Mouse (Mus musculus) limb, embryonic 15.5 days (tissue): ENCODE measurements around the gene Abcd3. TPM values are rescaled to one million over a fixed set of nuclear protein-coding genes. Genes with fewer than 3 reads are reported as not detected.

ENCODE experiments used
- ATAC-seq: fragments of 200-750 bp; cut with Nextera tagmentation; 2 replicates; pipeline ENCODE4 v1.8.0; 2017; ENCODE audit warnings: low read depth, moderate TSS enrichment; ENCODE audit not compliant: insufficient number of reproducible peaks, low FRiP score, low TSS enrichment
- H3K27ac ChIP-seq: fragments of 300-500 bp; sonication (generic); 2 replicates; pipeline ENCODE4 v1.5.1; 2015; ENCODE audit warnings: moderate library complexity, mild to moderate bottlenecking, inconsistent platforms
- H3K27me3 ChIP-seq: fragments of 300-500 bp; sonication (generic); 2 replicates; pipeline ENCODE4 v1.6.1; 2015; ENCODE audit warnings: inconsistent platforms
- H3K36me3 ChIP-seq: fragments of 300-500 bp; sonication (generic); 2 replicates; pipeline ENCODE4 v1.6.1; 2015; ENCODE audit warnings: inconsistent platforms
- H3K4me1 ChIP-seq: fragments of 300-500 bp; sonication (generic); 2 replicates; pipeline ENCODE4 v1.6.1; 2015; ENCODE audit warnings: inconsistent platforms
- H3K4me2 ChIP-seq: fragments of 300-500 bp; sonication (generic); 2 replicates; pipeline ENCODE4 v1.6.1; 2015; ENCODE audit warnings: mild to moderate bottlenecking, inconsistent platforms
- H3K4me3 ChIP-seq: fragments of 300-500 bp; sonication (generic); 2 replicates; pipeline ENCODE4 v1.5.1; 2015; ENCODE audit warnings: mild to moderate bottlenecking, inconsistent platforms
- H3K9ac ChIP-seq: fragments of 300-500 bp; sonication (generic); 2 replicates; pipeline ENCODE4 v1.6.1; 2015; ENCODE audit warnings: inconsistent platforms
- H3K9me3 ChIP-seq: fragments of 300-500 bp; sonication (generic); 2 replicates; pipeline ENCODE4 v1.6.1; 2016; ENCODE audit warnings: inconsistent platforms
- WGBS: fragments of 180-500 bp; shearing (Covaris S2); methylation state at CpG from one replicate; pipeline ENCODE4 v1.1.7; 2015; 5-methylcytosine and 5-hydroxymethylcytosine counted together
- polyA plus RNA-seq: library from polyadenylated mRNA; unstranded; fragments of >200 nt; fragmentation: Nextera tagmentation; extraction: Ambion mirVana; gene quantifications from 2 replicates; pipeline ENCODE4 v1.2.1, GENCODE M21; 2015

Gene Abcd3
- polyA plus RNA-seq, 1 experiment from 2014 or later = 60.9 TPM

- Histone ChIP-seq H3K27ac (no peak overlapping the region), H3K27me3 (no peaks in the 10 kb centered on the region), H3K9me3 (no peaks in the 10 kb centered on the region), H3K4me1 (no peaks in the 10 kb centered on the region), H3K36me3 (no peaks in the 10 kb centered on the region), H3K4me3 (no peak overlapping the region), H3K9ac (no peak overlapping the region), H3K4me2 (no peak overlapping the region)
- ATAC-seq = no peak
- 59% methylated on average over 9 of the region's 9 CpGs for WGBS
Observed at GRCm38 (mm10) chr3:121841412-121842014, 26.4 kb upstream of the Abcd3 start.

GRCm38 (mm10) chr3:121840351-121840750 lies 25.2 kb upstream of the Abcd3 start:
- 92% methylated on average over 8 of the region's 8 CpGs for WGBS
- no peak overlapping the region for H3K27ac ChIP-seq
- no peak overlapping the region for H3K4me2 ChIP-seq
- H3K9me3 ChIP-seq = no peaks in the 10 kb centered on the region
- no peak overlapping the region for H3K4me3 ChIP-seq
- no peak for ATAC-seq
- no peak overlapping the region for H3K9ac ChIP-seq
- no peaks in the 10 kb centered on the region for H3K36me3 ChIP-seq
- H3K4me1 ChIP-seq = no peaks in the 10 kb centered on the region
- H3K27me3 ChIP-seq = no peaks in the 10 kb centered on the region

GRCm38 (mm10) chr3:121834732-121835131 lies 19.6 kb upstream of the Abcd3 start:
- no peak for ATAC-seq
- WGBS = 79% methylated on average over 2 of the region's 2 CpGs

GRCm38 (mm10) chr3:121834250-121834649 lies 19.1 kb upstream of the Abcd3 start:
- no peak overlapping the region for H3K9ac ChIP-seq
- H3K9me3 ChIP-seq = no peaks in the 10 kb centered on the region
- H3K4me3 ChIP-seq = no peak overlapping the region
- 77% methylated on average over 4 of the region's 4 CpGs for WGBS
- ATAC-seq = no peak
- no peaks in the 10 kb centered on the region for H3K27me3 ChIP-seq
- H3K4me2 ChIP-seq = no peak overlapping the region
- H3K36me3 ChIP-seq = no peaks in the 10 kb centered on the region
- H3K27ac ChIP-seq = no peak overlapping the region
- H3K4me1 ChIP-seq = no peaks in the 10 kb centered on the region

More at GRCm38 (mm10) chr3:121834732-121835131, 19.6 kb upstream of the Abcd3 start:
- no peaks in the 10 kb centered on the region for H3K4me1 ChIP-seq
- H3K9ac ChIP-seq = no peak overlapping the region
- no peaks in the 10 kb centered on the region for H3K9me3 ChIP-seq
- H3K36me3 ChIP-seq = no peaks in the 10 kb centered on the region
- H3K4me2 ChIP-seq = no peak overlapping the region
- no peak overlapping the region for H3K4me3 ChIP-seq
- no peak overlapping the region for H3K27ac ChIP-seq
- H3K27me3 ChIP-seq = no peaks in the 10 kb centered on the region

GRCm38 (mm10) chr3:121825092-121825491 lies 10.0 kb upstream of the Abcd3 start:
- no peak overlapping the region for H3K27ac ChIP-seq
- WGBS = 80% methylated on average over 1 of the region's 1 CpGs
- H3K9me3 ChIP-seq = no peaks in the 10 kb centered on the region
- H3K9ac ChIP-seq = no peak overlapping the region
- no peak overlapping the region for H3K4me2 ChIP-seq
- no peak for ATAC-seq
- no peaks in the 10 kb centered on the region for H3K27me3 ChIP-seq
- H3K36me3 ChIP-seq = no peaks in the 10 kb centered on the region
- H3K4me1 ChIP-seq = 0 out of 2 replicates have a peak, but pooled peaks cover 4% of the 10 kb centered on the region
- no peak overlapping the region for H3K4me3 ChIP-seq

- no peak for ATAC-seq
- WGBS = 97% methylated on average over 1 of the region's 1 CpGs
- Histone ChIP-seq H3K9ac (no peak overlapping the region), H3K36me3 (no peaks in the 10 kb centered on the region), H3K4me1 (peaks cover 7% of the 10 kb centered on the region; the same call in 1 of the 2 replicates), H3K9me3 (no peaks in the 10 kb centered on the region), H3K27me3 (no peaks in the 10 kb centered on the region), H3K4me3 (no peak overlapping the region), H3K27ac (no peak overlapping the region), H3K4me2 (no peak overlapping the region)
Observed at GRCm38 (mm10) chr3:121824319-121824718, 9.2 kb upstream of the Abcd3 start.

- ATAC-seq = no peak
- WGBS = 52% methylated on average over 5 of the region's 5 CpGs
Observed at GRCm38 (mm10) chr3:121822643-121823042, 7.5 kb upstream of the Abcd3 start.

GRCm38 (mm10) chr3:121821559-121822143 lies 6.5 kb upstream of the Abcd3 start:
- H3K9me3 ChIP-seq = no peaks in the 10 kb centered on the region
- 91% methylated on average over 8 of the region's 8 CpGs for WGBS

More at GRCm38 (mm10) chr3:121822643-121823042, 7.5 kb upstream of the Abcd3 start:
- Histone ChIP-seq H3K4me1 (peaks cover 15% of the 10 kb centered on the region; the same call in 1 of the 2 replicates), H3K9ac (no peak overlapping the region), H3K27ac (no peak overlapping the region), H3K4me2 (no peak overlapping the region), H3K4me3 (no peak overlapping the region), H3K9me3 (no peaks in the 10 kb centered on the region), H3K27me3 (no peaks in the 10 kb centered on the region), H3K36me3 (no peaks in the 10 kb centered on the region)

GRCm38 (mm10) chr3:121819693-121820200 lies 4.6 kb upstream of the Abcd3 start:
- peaks cover 20% of the 10 kb centered on the region; the same call in 1 of the 2 replicates for H3K4me1 ChIP-seq
- H3K27ac ChIP-seq = no peak overlapping the region
- no peaks in the 10 kb centered on the region for H3K27me3 ChIP-seq
- H3K36me3 ChIP-seq = no peaks in the 10 kb centered on the region
- H3K4me2 ChIP-seq = no peak overlapping the region
- no peak overlapping the region for H3K9ac ChIP-seq
- no peaks in the 10 kb centered on the region for H3K9me3 ChIP-seq
- no peak for ATAC-seq
- 68% methylated on average over 3 of the region's 3 CpGs for WGBS
- no peak overlapping the region for H3K4me3 ChIP-seq

More at GRCm38 (mm10) chr3:121821559-121822143, 6.5 kb upstream of the Abcd3 start:
- no peak overlapping the region for H3K4me2 ChIP-seq
- no peak for ATAC-seq
- H3K4me3 ChIP-seq = no peak overlapping the region
- H3K27me3 ChIP-seq = no peaks in the 10 kb centered on the region
- H3K36me3 ChIP-seq = no peaks in the 10 kb centered on the region
- no peak overlapping the region for H3K9ac ChIP-seq
- H3K27ac ChIP-seq = no peak overlapping the region
- H3K4me1 ChIP-seq = peaks cover 15% of the 10 kb centered on the region; the same call in 1 of the 2 replicates

- no peak for ATAC-seq
- Histone ChIP-seq H3K27ac (no peak overlapping the region), H3K36me3 (no peaks in the 10 kb centered on the region), H3K4me1 (peaks cover 20% of the 10 kb centered on the region; the same call in 1 of the 2 replicates), H3K9me3 (no peaks in the 10 kb centered on the region), H3K9ac (no peak overlapping the region), H3K4me2 (no peak overlapping the region), H3K4me3 (no peak overlapping the region), H3K27me3 (no peaks in the 10 kb centered on the region)
- 54% methylated on average over 10 of the region's 10 CpGs for WGBS
Observed at GRCm38 (mm10) chr3:121818736-121819396, 3.8 kb upstream of the Abcd3 start.

GRCm38 (mm10) chr3:121815549-121816235 lies 590 bp upstream of the Abcd3 start:
- no peak for ATAC-seq

More at GRCm38 (mm10) chr3:121815549-121816235, 590 bp upstream of the Abcd3 start:
- H3K4me3 ChIP-seq = peak overlapping the region; percentile 95
- no peaks in the 10 kb centered on the region for H3K27me3 ChIP-seq
- 9% methylated on average over 16 of the region's 16 CpGs for WGBS
- H3K9ac ChIP-seq = peak overlapping the region; percentile 92
- H3K27ac ChIP-seq = peak overlapping the region; percentile 99
- no peaks in the 10 kb centered on the region for H3K9me3 ChIP-seq
- no peaks in the 10 kb centered on the region for H3K36me3 ChIP-seq
- H3K4me1 ChIP-seq = peaks cover 20% of the 10 kb centered on the region; the same call in 1 of the 2 replicates
- H3K4me2 ChIP-seq = peak overlapping the region; percentile 65
